Mouse (Mus musculus) brain, adult 2 months (tissue): ENCODE measurements at regions not wholly inside any gene's neighbourhood (a gene's known extent, or its start where the extent isn't known, plus 50 kb on each side); places are given as distances from the start of the nearest gene placed in this dataset.

Source experiments
- DNase-seq: peaks from one replicate; pipeline ENCODE4 v3.0.0; 2011; ENCODE audit warnings: low read depth, low spot score

- DNase-seq = no peak
Measured at GRCm38 (mm10) chrX:12219474-12219873, 59.3 kb upstream of the Bcor start.

- no peak for DNase-seq
Measured at GRCm38 (mm10) chrX:12224314-12224713, 64.2 kb upstream of the Bcor start.

- DNase-seq = peak; percentile 16
Measured at GRCm38 (mm10) chrX:12225116-12225891, 65.1 kb upstream of the Bcor start.

GRCm38 (mm10) chrX:12225892-12226206 is 65.7 kb upstream of the Bcor start:
- peak; percentile 35 for DNase-seq

- no peak for DNase-seq
Measured at GRCm38 (mm10) chrX:12240505-12241011, 80.4 kb upstream of the Bcor start.

GRCm38 (mm10) chrX:12241751-12242150 is 81.6 kb upstream of the Bcor start:
- peak; percentile 32 for DNase-seq

- DNase-seq = no peak
Measured at GRCm38 (mm10) chrX:12249071-12249470, 88.9 kb upstream of the Bcor start.

- DNase-seq = no peak
Measured at GRCm38 (mm10) chrX:12249911-12250310, 89.8 kb upstream of the Bcor start.

GRCm38 (mm10) chrX:12251853-12252679 is 91.9 kb upstream of the Bcor start:
- peak; percentile 79 for DNase-seq

- peak; percentile 23 for DNase-seq
Measured at GRCm38 (mm10) chrX:12252680-12253021, 92.5 kb upstream of the Bcor start.

- no peak for DNase-seq
Measured at GRCm38 (mm10) chrX:12256758-12257157, 96.6 kb upstream of the Bcor start.

- DNase-seq = no peak
Measured at GRCm38 (mm10) chrX:12263834-12264233, 103.7 kb upstream of the Bcor start.

GRCm38 (mm10) chrX:12284741-12285140 is 124.6 kb upstream of the Bcor start:
- no peak for DNase-seq

GRCm38 (mm10) chrX:12285141-12285540 is 125.0 kb upstream of the Bcor start:
- no peak for DNase-seq

- DNase-seq = no peak
Measured at GRCm38 (mm10) chrX:12285976-12286909, 126.1 kb upstream of the Bcor start.

- DNase-seq = no peak
Measured at GRCm38 (mm10) chrX:12286910-12287522, 126.9 kb upstream of the Bcor start.

GRCm38 (mm10) chrX:12287656-12288561 is 127.8 kb upstream of the Bcor start:
- no peak for DNase-seq

- no peak for DNase-seq
Measured at GRCm38 (mm10) chrX:12288562-12289117, 128.5 kb upstream of the Bcor start.

- no peak for DNase-seq
Measured at GRCm38 (mm10) chrX:12293146-12293545, 133.0 kb upstream of the Bcor start.

GRCm38 (mm10) chrX:12294452-12294851 is 134.3 kb upstream of the Bcor start:
- DNase-seq = no peak
